Mouse (Mus musculus): Measurements from ENCODE around the gene Rhcg.

- TF ChIP-seq CTCF (IDR thresholded peaks at IDR 0.05; ENCODE audit: low read depth, low read length) (no peak), POLR2AphosphoS5 (IDR thresholded peaks at IDR 0.05; ENCODE audit: insufficient replicate concordance, low read depth, low read length) (no peak), GATA1 (IDR thresholded peaks at IDR 0.05; ENCODE audit: borderline replicate concordance, low read length) (no peak), TAL1 (conservative IDR thresholded peaks at IDR 0.05; ENCODE audit: low read depth, low read length) (no peak)
These were observed 2.4 kb downstream of the Rhcg start for GRCm38 (mm10) chr7:79615008-79615407.

Data from G1E (cell line).